Mouse (Mus musculus): ENCODE data around the gene Cys1. TPM values are rescaled to one million over a fixed set of nuclear protein-coding genes. Genes with fewer than 3 reads are reported as not detected.

The Cys1 gene
- polyA plus RNA-seq (2021): 116 TPM

DNA sequence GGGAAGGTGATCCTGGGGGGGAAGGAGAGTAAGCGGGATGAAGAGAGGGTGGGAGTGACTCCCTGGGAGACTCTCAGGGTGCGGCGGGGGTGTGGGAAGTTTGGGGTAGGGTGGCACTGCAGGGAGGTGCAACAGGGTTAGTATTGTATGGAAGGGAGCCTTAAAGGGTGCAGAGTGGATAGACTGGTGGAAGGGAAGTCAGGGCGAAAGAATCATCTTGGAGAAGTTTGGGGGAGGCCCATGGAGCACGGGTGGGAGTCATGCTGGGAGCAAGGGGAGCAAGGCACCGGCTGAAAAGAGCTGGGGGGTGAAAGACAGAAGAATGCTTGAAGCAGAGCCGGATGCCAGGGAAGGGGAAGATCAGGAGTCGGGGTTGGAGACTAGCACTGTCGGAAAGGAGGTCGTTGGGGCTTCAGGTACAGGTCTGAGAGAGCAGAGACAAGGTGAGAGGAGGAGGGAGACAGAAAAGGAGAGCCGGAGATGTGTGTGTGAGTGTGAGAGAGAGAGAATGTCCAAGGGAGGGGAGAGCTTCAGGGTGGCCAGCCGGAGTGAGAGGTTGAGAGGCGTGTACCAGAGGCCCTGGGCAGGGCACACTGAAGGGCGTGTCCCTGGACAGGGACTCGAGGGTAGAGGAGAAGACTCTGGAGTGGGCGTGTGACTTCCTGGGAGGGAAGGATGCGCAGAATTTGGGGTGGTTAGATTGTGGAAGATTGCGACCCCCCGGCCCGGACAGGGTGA, at the start of gene Cys1:
TSS of gene Cys1 (minus strand) at position 528 of the 738 bp plus-strand sequence.
- H3K27me3 ChIP-seq: no peaks in the 10 kb centered on the region
- in situ Hi-C loops (cut with MboI; ENCODE audit: low pct_unique_long_range_greater_than_20kb): no loop called here
- CTCF ChIA-PET: interaction anchor here (1.0 kb wide), 1 partner anchor 15 kb away, joined by 3 read pairs; no protein-coding TSS in a partner anchor
- POLR2A ChIA-PET: interaction anchor here (0.6 kb wide), 1 partner anchor 28 kb away, joined by 3 read pairs; no protein-coding TSS in a partner anchor
- TF ChIP-seq CTCF (IDR thresholded peaks at IDR 0.05): no peak
- DNase-seq (ENCODE audit: low read depth, low spot score) (no peak), ATAC-seq (peak; percentile 24)

DNA sequence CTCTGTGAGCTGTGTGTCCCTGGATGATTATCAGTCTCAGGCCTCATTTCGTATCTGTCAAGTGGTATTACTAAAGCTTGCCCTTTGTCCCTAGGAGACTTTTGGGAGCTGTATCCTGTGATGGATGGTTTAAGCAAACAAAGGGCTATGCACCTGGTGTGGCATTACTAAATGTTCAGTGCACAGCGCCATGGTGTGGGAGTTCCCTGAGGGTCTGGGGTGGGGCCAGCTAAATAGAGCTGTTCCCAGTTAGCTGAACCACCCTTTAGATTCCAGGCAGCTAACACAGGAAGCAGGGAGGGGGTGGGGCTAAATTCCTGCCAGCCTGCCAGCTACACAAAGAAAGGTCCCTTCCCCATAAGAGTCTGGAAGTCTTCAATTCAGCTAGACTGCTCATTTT, 42.8 kb upstream of the Cys1 start:
- no peak for TF ChIP-seq CTCF (IDR thresholded peaks at IDR 0.05)
- POLR2A ChIA-PET: no interaction called here

GRCm38 (mm10) chr12:24723859-24724258, 42.2 kb upstream of the Cys1 start:
- CTCF ChIA-PET: interaction anchor here (0.9 to 1.1 kb wide), 4 partner anchors 14 to 227 kb away, joined by 3 to 4 read pairs (median 4); no protein-coding TSS in a partner anchor
- in situ Hi-C loops (cut with MboI; ENCODE audit: low pct_unique_long_range_greater_than_20kb): no loop called here
- ATAC-seq: peak; percentile 47
- DNase-seq (ENCODE audit: low read depth, low spot score): no peak
- no peak for TF ChIP-seq CTCF (IDR thresholded peaks at IDR 0.05)
- POLR2A ChIA-PET: no interaction called here
- no peaks in the 10 kb centered on the region for H3K27me3 ChIP-seq

More for the DNA sequence above, 42.8 kb upstream of the Cys1 start:
- in situ Hi-C loops (cut with MboI; ENCODE audit: low pct_unique_long_range_greater_than_20kb): no loop called here
- DNase-seq (ENCODE audit: low read depth, low spot score) (no peak), ATAC-seq (no peak)
- CTCF ChIA-PET: interaction anchor here (0.9 to 1.1 kb wide), 4 partner anchors 15 to 227 kb away, joined by 3 to 4 read pairs (median 4); no protein-coding TSS in a partner anchor
- H3K27me3 ChIP-seq: no peaks in the 10 kb centered on the region

- ChIA-PET POLR2A (no interaction called here), CTCF (interaction anchor here (1.0 to 1.3 kb wide), 3 partner anchors 14 to 166 kb away, joined by 3 to 4 read pairs (median 3); no protein-coding TSS in a partner anchor)
- ATAC-seq (no peak), DNase-seq (ENCODE audit: low read depth, low spot score) (no peak)
- in situ Hi-C loops (cut with MboI; ENCODE audit: low pct_unique_long_range_greater_than_20kb): no loop called here
- TF ChIP-seq CTCF (IDR thresholded peaks at IDR 0.05): no peak
- H3K27me3 ChIP-seq: no peaks in the 10 kb centered on the region
Observed at GRCm38 (mm10) chr12:24723434-24723833, 41.8 kb upstream of the Cys1 start.

GRCm38 (mm10) chr12:24716721-24717301, 35.2 kb upstream of the Cys1 start:
- ATAC-seq (no peak), DNase-seq (ENCODE audit: low read depth, low spot score) (no peak)
- in situ Hi-C loops (cut with MboI; ENCODE audit: low pct_unique_long_range_greater_than_20kb): loop anchor here (5.0 to 10.0 kb wide), 2 partner anchors 118 to 235 kb away; partner anchors contain the start of gene Mboat2
- no peaks in the 10 kb centered on the region for H3K27me3 ChIP-seq
- ChIA-PET CTCF (interaction anchor here (0.8 to 3.9 kb wide), 15 partner anchors 13 to 236 kb away, joined by 3 to 26 read pairs (median 3); no protein-coding TSS in a partner anchor), POLR2A (interaction anchor here (1.0 to 1.1 kb wide), 2 partner anchors 61 to 232 kb away, joined by 3 read pairs; no protein-coding TSS in a partner anchor)
- peak; percentile 91 for TF ChIP-seq CTCF (IDR thresholded peaks at IDR 0.05)

DNA sequence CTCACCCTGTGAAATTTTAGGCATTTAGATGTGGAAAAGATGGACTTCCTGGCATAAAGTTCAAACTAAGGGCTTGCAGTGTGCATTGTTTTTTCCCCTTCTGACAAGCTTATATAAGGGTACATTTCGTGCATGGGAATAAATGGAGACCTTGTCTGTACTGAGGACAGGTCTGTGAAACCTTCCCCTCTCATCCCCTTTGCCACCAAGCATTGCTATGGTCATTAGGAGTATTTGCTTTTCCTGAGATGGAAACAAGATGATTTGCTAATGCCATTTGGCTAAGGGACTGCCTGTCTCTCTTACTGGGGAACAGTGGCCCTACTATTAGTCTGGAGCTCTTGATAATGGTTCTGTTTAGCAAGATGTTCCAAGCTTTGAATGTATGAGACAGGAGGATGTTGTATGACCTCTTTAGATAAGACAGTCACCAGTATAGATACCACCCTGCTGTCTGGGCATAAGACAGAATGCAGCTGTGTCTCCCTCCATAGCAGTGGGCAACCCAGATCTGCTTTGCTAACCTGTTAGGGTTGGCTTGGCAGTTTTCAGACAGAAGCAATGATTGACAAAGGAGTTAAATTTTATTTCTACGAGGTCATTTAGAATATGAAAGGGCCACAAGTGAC, 33.8 kb upstream of the Cys1 start:
- ATAC-seq: no peak
- in situ Hi-C loops (cut with MboI; ENCODE audit: low pct_unique_long_range_greater_than_20kb): loop anchor here (5.0 to 10.0 kb wide), 2 partner anchors 119 to 237 kb away; partner anchors contain the start of gene Mboat2
- POLR2A ChIA-PET: interaction anchor here (0.6 kb wide), 1 partner anchor 123 kb away, joined by 3 read pairs; no protein-coding TSS in a partner anchor
- no peak for DNase-seq (ENCODE audit: low read depth, low spot score)
- no peak for TF ChIP-seq CTCF (IDR thresholded peaks at IDR 0.05)
- H3K27me3 ChIP-seq: no peaks in the 10 kb centered on the region
- CTCF ChIA-PET: interaction anchor here (1.7 to 3.3 kb wide), 2 partner anchors 235 to 238 kb away, joined by 11 to 26 read pairs; no protein-coding TSS in a partner anchor

- no peak for TF ChIP-seq CTCF (IDR thresholded peaks at IDR 0.05)
- H3K27me3 ChIP-seq: no peaks in the 10 kb centered on the region
- POLR2A ChIA-PET: interaction anchor here (0.6 kb wide), 1 partner anchor 122 kb away, joined by 3 read pairs; no protein-coding TSS in a partner anchor
- in situ Hi-C loops (cut with MboI; ENCODE audit: low pct_unique_long_range_greater_than_20kb): loop anchor here (5.0 to 10.0 kb wide), 2 partner anchors 120 to 238 kb away; partner anchors contain the start of gene Mboat2
- ATAC-seq (no peak), DNase-seq (ENCODE audit: low read depth, low spot score) (no peak)
- CTCF ChIA-PET: interaction anchor here (1.0 to 3.3 kb wide), 2 partner anchors 235 to 236 kb away, joined by 3 to 26 read pairs; no protein-coding TSS in a partner anchor
Observed at GRCm38 (mm10) chr12:24714579-24715255, 33.1 kb upstream of the Cys1 start.

- no peaks in the 10 kb centered on the region for H3K27me3 ChIP-seq
- ChIA-PET CTCF (interaction anchor here (6.0 kb wide), 1 partner anchor 240 kb away, joined by 69 read pairs; no protein-coding TSS in a partner anchor), POLR2A (no interaction called here)
- ATAC-seq: no peak
- in situ Hi-C loops (cut with MboI; ENCODE audit: low pct_unique_long_range_greater_than_20kb): loop anchor here (10.0 kb wide), 1 partner anchor 122 kb away; the partner anchor contains the start of gene Mboat2
- no peak for DNase-seq (ENCODE audit: low read depth, low spot score)
- TF ChIP-seq CTCF (IDR thresholded peaks at IDR 0.05): no peak
Observed at GRCm38 (mm10) chr12:24712396-24712795, 30.8 kb upstream of the Cys1 start.

GRCm38 (mm10) chr12:24710672-24711071, 29.1 kb upstream of the Cys1 start:
- in situ Hi-C loops (cut with MboI; ENCODE audit: low pct_unique_long_range_greater_than_20kb): loop anchor here (10.0 kb wide), 1 partner anchor 124 kb away; the partner anchor contains the start of gene Mboat2
- POLR2A ChIA-PET: no interaction called here
- DNase-seq (ENCODE audit: low read depth, low spot score): no peak
- no peaks in the 10 kb centered on the region for H3K27me3 ChIP-seq
- no peak for ATAC-seq
- TF ChIP-seq CTCF (IDR thresholded peaks at IDR 0.05): no peak
- CTCF ChIA-PET: interaction anchor here (1.0 to 6.0 kb wide), 10 partner anchors 13 to 245 kb away, joined by 3 to 69 read pairs (median 3); no protein-coding TSS in a partner anchor

Data from Patski (cell line).